Mouse (Mus musculus): Measurements from ENCODE around the gene Mical3.

- TF ChIP-seq POLR2A (IDR thresholded peaks at IDR 0.05; ENCODE audit: insufficient read depth, low read depth, low read length): no peak
- TF ChIP-seq CTCF (IDR thresholded peaks at IDR 0.05): no peak
- no peak for TF ChIP-seq EP300 (IDR thresholded peaks at IDR 0.05; ENCODE audit: insufficient read depth, low read depth, low read length)
Observed at GRCm38 (mm10) chr6:120915649-120915975, 215.2 kb downstream of the Mical3 start.
